Mouse (Mus musculus) liver, embryonic 14.5 days (tissue): ENCODE data around the gene Gm17387. TPM values are rescaled to one million over a fixed set of nuclear protein-coding genes. Genes with fewer than 3 reads are reported as not detected.

ENCODE experiments used
- ATAC-seq: fragments of 200-750 bp; cut with Nextera tagmentation; 2 replicates; pipeline ENCODE4 v1.8.0; 2017; ENCODE audit warnings: moderate number of reproducible peaks, mild to moderate bottlenecking, moderate library complexity; ENCODE audit not compliant: insufficient read depth
- DNase-seq, 3 experiments: peaks; one replicate each; pipeline ENCODE4 v3.0.0-alpha.2; 2012 to 2013; ENCODE audit warnings: low read depth in 3 of 3, low spot score in 3 of 3
- H3K27ac ChIP-seq: fragments of 300-500 bp; sonication (generic); 2 replicates; pipeline ENCODE4 v1.5.1; 2014; ENCODE audit warnings: moderate library complexity, mild to moderate bottlenecking, control low read depth, inconsistent platforms
- H3K27me3 ChIP-seq: fragments of 300-500 bp; sonication (generic); 2 replicates; pipeline ENCODE4 v1.6.1; 2014; ENCODE audit warnings: mild to moderate bottlenecking, low read length, moderate library complexity; ENCODE audit not compliant: control insufficient read depth, insufficient read depth
- H3K36me3 ChIP-seq: fragments of 300-500 bp; sonication (generic); replicated peaks from 2 replicates; pipeline ENCODE4 v1.6.1; 2014; ENCODE audit warnings: low read depth; ENCODE audit not compliant: control insufficient read depth, insufficient read depth
- H3K4me1 ChIP-seq, 2 experiments: fragments of 200-500 bp in 1 of 2; fragments of 300-500 bp in 1 of 2; sonication (generic) in 1 of 2; replicated peaks; 2 replicates each; pipeline ENCODE4 v1.6.1; 2012 to 2014; ENCODE audit warnings: antibody characterized with exemption in 1 of 2, inconsistent platforms in 1 of 2, low read length in 1 of 2; ENCODE audit not compliant: control insufficient read depth in 2 of 2, insufficient read depth in 2 of 2
- H3K4me2 ChIP-seq: fragments of 300-500 bp; sonication (generic); 2 replicates; pipeline ENCODE4 v1.6.1; 2014; ENCODE audit warnings: low read depth, mild to moderate bottlenecking, control low read depth, moderate library complexity
- H3K4me3 ChIP-seq, 2 experiments: fragments of 200-500 bp in 1 of 2; fragments of 300-500 bp in 1 of 2; sonication (generic) in 1 of 2; 2 replicates each; pipeline ENCODE4 v1.5.1; 2012 to 2014; ENCODE audit warnings: low read depth in 2 of 2, low read length in 2 of 2, mild to moderate bottlenecking in 2 of 2, control low read depth in 1 of 2, inconsistent platforms in 1 of 2, moderate library complexity in 1 of 2; ENCODE audit not compliant: insufficient read depth in 1 of 2
- H3K9ac ChIP-seq: fragments of 300-500 bp; sonication (generic); replicated peaks from 2 replicates; pipeline ENCODE4 v1.6.1; 2014; ENCODE audit warnings: mild to moderate bottlenecking, control low read depth, moderate library complexity
- H3K9me3 ChIP-seq: fragments of 300-500 bp; sonication (generic); 2 replicates; pipeline ENCODE4 v1.6.1; 2016; ENCODE audit warnings: low read length, mixed read lengths; ENCODE audit not compliant: control insufficient read depth
- CTCF ChIP-seq: IDR thresholded peaks from 2 replicates; pipeline ENCODE4 v1.5.1; 2016; ENCODE audit warnings: antibody characterized with exemption, low read depth, control low read depth
- EP300 ChIP-seq: IDR thresholded peaks from 2 replicates; pipeline ENCODE4 v1.6.1; 2016; ENCODE audit warnings: antibody characterized with exemption, low read depth
- WGBS: fragments of 180-500 bp; shearing (Covaris S2); extraction: QIAGEN DNeasy Blood & Tissue Kit; methylation state at CpG from one replicate; pipeline ENCODE4 v1.1.7; 2014; ENCODE audit not compliant: insufficient replicate concordance; 5-methylcytosine and 5-hydroxymethylcytosine counted together
- polyA plus RNA-seq, 2 experiments: library from polyadenylated mRNA; depleted of rRNA in 1 of 2; stranded (reverse) in 1 of 2; unstranded in 1 of 2; fragments of >200 nt; fragmentation: Nextera tagmentation in 1 of 2; extraction: Ambion mirVana in 1 of 2; gene quantifications; 2 replicates each; pipeline versions ENCODE4 v1.2.1 to v1.2.3; 2012 to 2014

The Gm17387 gene
- polyA plus RNA-seq, 2 experiments, result not detected

GRCm38 (mm10) chr7:141064576-141064975 is 35.6 kb downstream of the Gm17387 start:
- H3K9ac ChIP-seq, result no peak overlapping the region
- DNase-seq (no peak), ATAC-seq (0 out of 2 replicates have a peak, but pooled peaks have one; percentile 1)
- H3K36me3 ChIP-seq, result no peaks in the 10 kb centered on the region
- 52% methylated on average over 7 of the region's 7 CpGs for WGBS
- peaks cover 0 to 14% of the 10 kb centered on the region in 2 experiments; a peak in 2 of 4 replicates for H3K4me1 ChIP-seq
- H3K9me3 ChIP-seq, result no peaks in the 10 kb centered on the region
- peak overlapping the region; percentile 22; the same call in 1 of the 2 replicates for H3K4me2 ChIP-seq
- no peak overlapping the region for H3K27ac ChIP-seq
- peaks cover 32% of the 10 kb centered on the region for H3K27me3 ChIP-seq
- H3K4me3 ChIP-seq, result no peak overlapping the region
- TF ChIP-seq EP300, result no peak
- TF ChIP-seq CTCF, result no peak

- Histone ChIP-seq H3K9ac (no peak overlapping the region), H3K4me1 (peaks cover 0 to 10% of the 10 kb centered on the region in 2 experiments; a peak in 2 of 4 replicates), H3K4me2 (no peak overlapping the region), H3K27ac (no peak overlapping the region), H3K9me3 (no peaks in the 10 kb centered on the region), H3K27me3 (peaks cover 37% of the 10 kb centered on the region), H3K4me3 (no peak overlapping the region), H3K36me3 (no peaks in the 10 kb centered on the region)
- WGBS, result 53% methylated on average over 19 of the region's 19 CpGs
- no peak for ATAC-seq
- no peak for DNase-seq
- no peak for TF ChIP-seq EP300
- no peak for TF ChIP-seq CTCF
Measured at GRCm38 (mm10) chr7:141068351-141068750, 39.4 kb downstream of the Gm17387 start.

DNA sequence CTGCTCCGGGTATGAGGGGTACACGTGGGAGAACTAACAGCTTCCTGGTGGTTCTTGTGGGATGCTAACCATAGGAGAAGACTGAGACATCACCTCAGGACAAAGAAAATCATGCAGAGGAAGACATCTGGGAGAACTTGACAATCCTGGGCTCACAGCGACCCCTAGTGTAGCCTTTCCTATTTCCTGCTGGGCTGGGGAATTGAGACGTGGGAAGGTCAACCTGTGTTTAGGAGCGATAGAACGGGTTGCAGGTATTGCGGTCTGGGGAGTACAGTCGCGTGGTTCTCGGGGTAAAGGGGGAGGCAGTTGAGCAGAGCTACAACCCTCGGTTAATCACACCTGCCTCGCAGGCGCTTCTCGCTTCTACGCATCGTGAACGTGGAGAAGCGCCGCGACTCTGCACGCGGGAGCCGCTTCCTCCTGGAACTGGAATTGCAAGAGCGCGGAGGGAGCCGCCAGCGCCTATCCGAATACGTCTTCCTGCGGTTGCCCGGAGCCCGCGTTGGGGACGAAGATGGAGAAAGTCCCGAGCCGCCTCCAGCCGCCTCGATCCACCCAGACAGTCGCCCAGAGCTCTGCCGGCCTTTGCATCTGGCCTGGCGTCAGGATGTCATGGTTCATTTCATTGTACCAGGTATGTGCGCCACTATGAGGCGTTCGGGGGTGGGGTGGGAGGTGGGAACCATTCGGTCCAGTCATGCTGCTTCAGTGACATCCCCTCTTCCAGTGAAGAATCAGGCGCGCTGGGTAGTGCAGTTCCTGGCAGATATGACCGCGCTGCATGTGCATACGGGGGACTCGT is 41.3 kb downstream of the Gm17387 start:
- TF ChIP-seq EP300, result no peak
- TF ChIP-seq CTCF, result peak; percentile 84
- Histone ChIP-seq H3K4me1 (no peaks in the 10 kb centered on the region), H3K4me2 (peak overlapping the region; percentile 51), H3K4me3 (peak overlapping the region in 1 of 2 experiments; percentile 28; a peak in 3 of 4 replicates), H3K27me3 (peaks cover 37% of the 10 kb centered on the region), H3K36me3 (no peaks in the 10 kb centered on the region), H3K27ac (no peak overlapping the region), H3K9ac (no peak overlapping the region), H3K9me3 (no peaks in the 10 kb centered on the region)
- WGBS, result 2% methylated on average over 51 of the region's 51 CpGs
- DNase-seq (peak; percentile 45 to 50 (median 45)), ATAC-seq (no peak)

DNA sequence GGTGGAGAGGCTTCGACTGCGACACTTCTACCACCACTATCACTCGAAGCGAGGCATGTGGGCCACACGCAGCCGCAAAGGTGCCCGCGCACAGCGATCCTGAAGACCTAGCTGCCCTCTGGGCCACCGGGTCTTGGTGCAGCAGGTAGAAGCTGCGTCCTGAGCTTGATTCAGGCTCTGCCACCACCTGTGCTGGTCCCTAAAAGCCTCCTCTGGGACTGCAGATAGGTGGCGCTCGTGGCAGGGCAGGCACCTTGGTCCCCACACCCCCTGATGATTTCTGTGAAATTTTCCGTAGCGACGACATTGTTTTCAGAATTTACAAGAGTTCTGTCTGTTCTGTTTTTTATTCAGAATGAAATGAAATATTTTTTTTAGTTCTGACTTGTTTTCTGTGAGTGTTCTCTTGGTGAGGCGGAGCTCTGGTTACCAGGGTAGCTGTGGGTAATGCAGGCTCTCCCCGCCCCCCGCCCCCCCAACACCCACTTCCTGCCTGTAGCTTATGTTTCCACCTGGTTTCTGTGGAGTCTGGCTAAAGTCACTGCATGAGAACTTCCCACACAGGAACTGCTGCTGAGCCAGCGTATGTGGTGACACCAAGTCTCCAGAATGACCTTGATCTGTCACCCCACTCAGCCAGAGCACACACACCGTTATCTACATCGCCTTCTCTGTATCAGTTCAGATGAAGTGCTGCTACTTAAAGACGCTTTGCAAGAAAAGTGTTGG is 43.2 kb downstream of the Gm17387 start:
- Histone ChIP-seq H3K9ac (no peak overlapping the region), H3K4me3 (no peak overlapping the region), H3K27ac (no peak overlapping the region), H3K36me3 (no peaks in the 10 kb centered on the region), H3K27me3 (peaks cover 37% of the 10 kb centered on the region), H3K4me2 (no peak overlapping the region), H3K9me3 (no peaks in the 10 kb centered on the region), H3K4me1 (no peaks in the 10 kb centered on the region)
- WGBS, result 11% methylated on average over 23 of the region's 23 CpGs
- ATAC-seq, result no peak
- no peak for DNase-seq
- TF ChIP-seq CTCF (peak; percentile 88), EP300 (no peak)

- Histone ChIP-seq H3K9ac (no peak overlapping the region), H3K27ac (no peak overlapping the region), H3K4me3 (no peak overlapping the region), H3K27me3 (peaks cover 33% of the 10 kb centered on the region), H3K4me2 (no peak overlapping the region), H3K9me3 (no peaks in the 10 kb centered on the region), H3K4me1 (no peaks in the 10 kb centered on the region), H3K36me3 (no peaks in the 10 kb centered on the region)
- DNase-seq (no peak), ATAC-seq (no peak)
- no peak for TF ChIP-seq CTCF
- TF ChIP-seq EP300, result no peak
- 41% methylated on average over 4 of the region's 4 CpGs for WGBS
Measured at GRCm38 (mm10) chr7:141073782-141074181, 44.9 kb downstream of the Gm17387 start.
